In genomic region chr6:77724952-77725299, GRCm38 (mm10) we compare ENCODE assay signal across 12 mouse cellular contexts.
"Had no signal": no experiment of that assay in that cellular context is flagged by ENCODE, and none has a peak within 500 bp of the region (broad histone marks: within the 10 kb centered on the region; RNA-seq: fewer than 3 reads in every experiment).

No protein-coding gene starts in this region.

- H3K4me3 ChIP-seq: left cerebral cortex, adult 2 months; limb, embryonic 10.5 days; liver, embryonic 15.5 days; midbrain, embryonic 13.5 days; myocyte; neural tube, embryonic 15.5 days had no signal

- H3K9me3 ChIP-seq: limb, embryonic 10.5 days; liver, embryonic 15.5 days; midbrain, embryonic 13.5 days; neural tube, embryonic 15.5 days had no signal

- H3K36me3 ChIP-seq: limb, embryonic 10.5 days; liver, embryonic 15.5 days; midbrain, embryonic 13.5 days; neural tube, embryonic 15.5 days had no signal

- DNase-seq: kidney, postnatal 36 days; lung, adult 2 months; thymus, adult 18-20 months; thymus, postnatal 14 days had no signal

- H3K4me2 ChIP-seq: liver, embryonic 11.5 days; liver, embryonic 15.5 days; midbrain, embryonic 13.5 days; neural tube, embryonic 15.5 days had no signal

- H3K4me1 ChIP-seq: limb, embryonic 10.5 days; liver, embryonic 15.5 days; midbrain, embryonic 13.5 days had no signal

- ATAC-seq: midbrain, embryonic 13.5 days had no signal

- H3K27ac ChIP-seq: limb, embryonic 10.5 days; liver, embryonic 15.5 days; stomach, postnatal 0 days had no signal

- H3K27me3 ChIP-seq: liver, embryonic 15.5 days; midbrain, embryonic 13.5 days; neural tube, embryonic 15.5 days had no signal

- H3K9ac ChIP-seq: liver, embryonic 15.5 days; midbrain, embryonic 13.5 days; neural tube, embryonic 15.5 days had no signal
